Mouse (Mus musculus): ENCODE results near the gene Ltb. TPM values are rescaled to one million over a fixed set of nuclear protein-coding genes. Genes with fewer than 3 reads are reported as not detected.
A peak's percentile ranks its signal among the peaks of the same experiment; 100 is the strongest.

Gene Ltb
- polyA plus RNA-seq, 1 experiment from 2014 or later = 1.2 TPM

- no peaks in the 10 kb centered on the region for H3K9me3 ChIP-seq (ENCODE audit: control insufficient read depth, low read length)
- no peak within 1 kb of the TSS for H3K9ac ChIP-seq (ENCODE audit: low read depth, low read length)
- no peak within 1 kb of the TSS for H3K4me2 ChIP-seq (ENCODE audit: low read length)
- ATAC-seq = no peak
- H3K4me1 ChIP-seq (ENCODE audit: control insufficient read depth, insufficient read depth, low read depth, low read length) = peaks cover 2% of the 10 kb centered on the region; the same call in 1 of the 2 replicates
- 79% methylated on average over 7 of the region's 7 CpGs for WGBS
- H3K4me3 ChIP-seq (ENCODE audit: low read length) = no peak within 1 kb of the TSS
- no peaks in the 10 kb centered on the region for H3K27me3 ChIP-seq (replicated peaks; ENCODE audit: control insufficient read depth, insufficient read depth, low read length)
- no peaks in the 10 kb centered on the region for H3K36me3 ChIP-seq (ENCODE audit: control insufficient read depth, insufficient read depth, low read length)
- H3K27ac ChIP-seq (ENCODE audit: low read depth, low read length) = no peak within 1 kb of the TSS
These were observed 6.2 kb upstream of the Ltb start, which contains the start of gene Lst1 for GRCm38 (mm10) chr17:35187959-35188610. Lst1 (minus strand) TSS chr17:35188439.

- H3K9me3 ChIP-seq (ENCODE audit: control insufficient read depth, low read length) = no peaks in the 10 kb centered on the region
- ATAC-seq = no peak
- 59% methylated on average over 1 of the region's 1 CpGs for WGBS
- H3K36me3 ChIP-seq (ENCODE audit: control insufficient read depth, insufficient read depth, low read length) = no peaks in the 10 kb centered on the region
- peaks cover 2% of the 10 kb centered on the region; the same call in 1 of the 2 replicates for H3K27me3 ChIP-seq (replicated peaks; ENCODE audit: control insufficient read depth, insufficient read depth, low read length)
- no peak overlapping the region for H3K27ac ChIP-seq (ENCODE audit: low read depth, low read length)
- H3K4me3 ChIP-seq (ENCODE audit: low read length) = no peak overlapping the region
- no peak overlapping the region for H3K9ac ChIP-seq (ENCODE audit: low read depth, low read length)
- H3K4me2 ChIP-seq (ENCODE audit: low read length) = no peak overlapping the region
- H3K4me1 ChIP-seq (ENCODE audit: control insufficient read depth, insufficient read depth, low read depth, low read length) = peaks cover 2% of the 10 kb centered on the region; the same call in 1 of the 2 replicates
These were observed 5.1 kb upstream of the Ltb start for GRCm38 (mm10) chr17:35189186-35189585.

GRCm38 (mm10) chr17:35190096-35190495 is 4.1 kb upstream of the Ltb start:
- Histone ChIP-seq H3K4me1 (ENCODE audit: control insufficient read depth, insufficient read depth, low read depth, low read length) (peaks cover 2% of the 10 kb centered on the region; the same call in 1 of the 2 replicates), H3K4me2 (ENCODE audit: low read length) (no peak overlapping the region), H3K27ac (ENCODE audit: low read depth, low read length) (no peak overlapping the region), H3K9ac (ENCODE audit: low read depth, low read length) (no peak overlapping the region), H3K36me3 (ENCODE audit: control insufficient read depth, insufficient read depth, low read length) (no peaks in the 10 kb centered on the region), H3K9me3 (ENCODE audit: control insufficient read depth, low read length) (no peaks in the 10 kb centered on the region), H3K27me3 (replicated peaks; ENCODE audit: control insufficient read depth, insufficient read depth, low read length) (peaks cover 8% of the 10 kb centered on the region), H3K4me3 (ENCODE audit: low read length) (no peak overlapping the region)
- ATAC-seq = no peak
- WGBS = 79% methylated on average over 4 of the region's 4 CpGs

GRCm38 (mm10) chr17:35191723-35192122 is 2.5 kb upstream of the Ltb start:
- Histone ChIP-seq H3K27me3 (replicated peaks; ENCODE audit: control insufficient read depth, insufficient read depth, low read length) (peaks cover 22% of the 10 kb centered on the region), H3K27ac (ENCODE audit: low read depth, low read length) (no peak overlapping the region), H3K4me3 (ENCODE audit: low read length) (no peak overlapping the region), H3K9me3 (ENCODE audit: control insufficient read depth, low read length) (no peaks in the 10 kb centered on the region), H3K36me3 (ENCODE audit: control insufficient read depth, insufficient read depth, low read length) (no peaks in the 10 kb centered on the region), H3K4me1 (ENCODE audit: control insufficient read depth, insufficient read depth, low read depth, low read length) (peaks cover 8% of the 10 kb centered on the region; the same call in 1 of the 2 replicates), H3K4me2 (ENCODE audit: low read length) (no peak overlapping the region), H3K9ac (ENCODE audit: low read depth, low read length) (no peak overlapping the region)
- 62% methylated on average over 2 of the region's 2 CpGs for WGBS
- ATAC-seq = no peak

- ATAC-seq = no peak
- Histone ChIP-seq H3K4me2 (ENCODE audit: low read length) (no peak overlapping the region), H3K27ac (ENCODE audit: low read depth, low read length) (no peak overlapping the region), H3K4me3 (ENCODE audit: low read length) (no peak overlapping the region), H3K9ac (ENCODE audit: low read depth, low read length) (no peak overlapping the region), H3K9me3 (ENCODE audit: control insufficient read depth, low read length) (no peaks in the 10 kb centered on the region), H3K27me3 (replicated peaks; ENCODE audit: control insufficient read depth, insufficient read depth, low read length) (peaks cover 25% of the 10 kb centered on the region), H3K36me3 (ENCODE audit: control insufficient read depth, insufficient read depth, low read length) (no peaks in the 10 kb centered on the region), H3K4me1 (ENCODE audit: control insufficient read depth, insufficient read depth, low read depth, low read length) (peaks cover 8% of the 10 kb centered on the region; the same call in 1 of the 2 replicates)
- 88% methylated on average over 5 of the region's 5 CpGs for WGBS
These were observed 1.3 kb upstream of the Ltb start for GRCm38 (mm10) chr17:35192924-35193323.

GRCm38 (mm10) chr17:35194844-35195630 is 798 bp downstream of the Ltb start:
- peak overlapping the region; percentile 56 for H3K9ac ChIP-seq (ENCODE audit: low read depth, low read length)
- peaks cover 25% of the 10 kb centered on the region for H3K27me3 ChIP-seq (replicated peaks; ENCODE audit: control insufficient read depth, insufficient read depth, low read length)
- peak overlapping the region; percentile 47 for H3K4me3 ChIP-seq (ENCODE audit: low read length)
- peak overlapping the region; percentile 80 for H3K4me2 ChIP-seq (ENCODE audit: low read length)
- peaks cover 8% of the 10 kb centered on the region; the same call in 1 of the 2 replicates for H3K4me1 ChIP-seq (ENCODE audit: control insufficient read depth, insufficient read depth, low read depth, low read length)
- ATAC-seq = no peak
- no peaks in the 10 kb centered on the region for H3K36me3 ChIP-seq (ENCODE audit: control insufficient read depth, insufficient read depth, low read length)
- WGBS = 46% methylated on average over 19 of the region's 19 CpGs
- no peak overlapping the region for H3K27ac ChIP-seq (ENCODE audit: low read depth, low read length)
- no peaks in the 10 kb centered on the region for H3K9me3 ChIP-seq (ENCODE audit: control insufficient read depth, low read length)

- peaks cover 29% of the 10 kb centered on the region for H3K27me3 ChIP-seq (replicated peaks; ENCODE audit: control insufficient read depth, insufficient read depth, low read length)
- H3K36me3 ChIP-seq (ENCODE audit: control insufficient read depth, insufficient read depth, low read length) = no peaks in the 10 kb centered on the region
- H3K9ac ChIP-seq (ENCODE audit: low read depth, low read length) = peak overlapping the region; percentile 56
- H3K4me1 ChIP-seq (ENCODE audit: control insufficient read depth, insufficient read depth, low read depth, low read length) = peaks cover 8% of the 10 kb centered on the region; the same call in 1 of the 2 replicates
- H3K4me2 ChIP-seq (ENCODE audit: low read length) = peak overlapping the region; percentile 80
- H3K27ac ChIP-seq (ENCODE audit: low read depth, low read length) = no peak overlapping the region
- 2% methylated on average over 65 of the region's 66 CpGs for WGBS
- peak; percentile 76 for ATAC-seq
- H3K4me3 ChIP-seq (ENCODE audit: low read length) = peak overlapping the region; percentile 47
- no peaks in the 10 kb centered on the region for H3K9me3 ChIP-seq (ENCODE audit: control insufficient read depth, low read length)
These were observed 1.5 kb downstream of the Ltb start for GRCm38 (mm10) chr17:35195631-35196320.

- Histone ChIP-seq H3K4me2 (ENCODE audit: low read length) (peak overlapping the region; percentile 80), H3K4me1 (ENCODE audit: control insufficient read depth, insufficient read depth, low read depth, low read length) (peaks cover 8% of the 10 kb centered on the region; the same call in 1 of the 2 replicates), H3K27ac (ENCODE audit: low read depth, low read length) (no peak overlapping the region), H3K27me3 (replicated peaks; ENCODE audit: control insufficient read depth, insufficient read depth, low read length) (peaks cover 29% of the 10 kb centered on the region), H3K4me3 (ENCODE audit: low read length) (peak overlapping the region; percentile 47), H3K36me3 (ENCODE audit: control insufficient read depth, insufficient read depth, low read length) (no peaks in the 10 kb centered on the region), H3K9ac (ENCODE audit: low read depth, low read length) (no peak overlapping the region), H3K9me3 (ENCODE audit: control insufficient read depth, low read length) (no peaks in the 10 kb centered on the region)
- ATAC-seq = no peak
- 30% methylated on average over 9 of the region's 9 CpGs for WGBS
These were observed 2.0 kb downstream of the Ltb start for GRCm38 (mm10) chr17:35196321-35196641.

GRCm38 (mm10) chr17:35197126-35197525 is 2.9 kb downstream of the Ltb start:
- peaks cover 31% of the 10 kb centered on the region for H3K27me3 ChIP-seq (replicated peaks; ENCODE audit: control insufficient read depth, insufficient read depth, low read length)
- ATAC-seq = no peak
- H3K9me3 ChIP-seq (ENCODE audit: control insufficient read depth, low read length) = no peaks in the 10 kb centered on the region

More at GRCm38 (mm10) chr17:35197126-35197525, 2.9 kb downstream of the Ltb start:
- H3K9ac ChIP-seq (ENCODE audit: low read depth, low read length) = no peak overlapping the region
- 50% methylated on average over 6 of the region's 6 CpGs for WGBS
- H3K4me2 ChIP-seq (ENCODE audit: low read length) = no peak overlapping the region
- H3K4me1 ChIP-seq (ENCODE audit: control insufficient read depth, insufficient read depth, low read depth, low read length) = peaks cover 8% of the 10 kb centered on the region; the same call in 1 of the 2 replicates
- H3K4me3 ChIP-seq (ENCODE audit: low read length) = no peak overlapping the region
- no peaks in the 10 kb centered on the region for H3K36me3 ChIP-seq (ENCODE audit: control insufficient read depth, insufficient read depth, low read length)
- H3K27ac ChIP-seq (ENCODE audit: low read depth, low read length) = no peak overlapping the region

Data from hindbrain, embryonic 16.5 days (tissue).